Mouse (Mus musculus): ENCODE data around the gene Tnfsf15.

DNA sequence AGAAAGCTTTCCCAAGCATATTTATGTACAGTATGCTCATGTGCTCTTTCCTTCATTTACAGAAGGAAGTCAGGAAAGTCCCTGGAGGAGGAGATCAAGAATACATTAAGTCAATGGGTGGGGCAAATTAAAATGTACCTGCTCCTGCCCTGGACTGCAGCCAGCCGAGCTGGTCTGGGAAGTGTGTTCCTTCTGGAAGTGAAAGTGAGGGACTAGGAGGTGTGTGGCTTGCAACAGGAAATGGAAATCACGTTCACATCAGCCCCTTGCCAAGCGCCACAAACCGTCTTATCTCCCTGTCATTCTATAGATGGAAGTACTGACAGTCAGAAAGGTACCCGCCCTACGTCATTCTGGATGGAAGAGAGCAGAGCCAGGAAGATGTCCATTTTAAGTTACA, 358 bp upstream of the Tnfsf15 start:
- no peak for TF ChIP-seq CTCF (IDR thresholded peaks at IDR 0.05)
- TF ChIP-seq EP300 (IDR thresholded peaks at IDR 0.05; ENCODE audit: insufficient read depth, low read depth, low read length): no peak
